Mouse (Mus musculus) stomach, embryonic 16.5 days (tissue): ENCODE results near the gene Tmco1. TPM values are rescaled to one million over a fixed set of nuclear protein-coding genes. Genes with fewer than 3 reads are reported as not detected.

ENCODE experiments used
- ATAC-seq: fragments of 200-750 bp; cut with Nextera tagmentation; 2 replicates; pipeline ENCODE4 v1.8.0; 2017; ENCODE audit warnings: moderate number of reproducible peaks, moderate TSS enrichment; ENCODE audit not compliant: insufficient read depth, low FRiP score
- H3K27ac ChIP-seq: fragments of 300-500 bp; sonication (generic); 2 replicates; pipeline ENCODE4 v1.5.1; 2014; ENCODE audit warnings: low read length
- H3K27me3 ChIP-seq: fragments of 300-500 bp; sonication (generic); 2 replicates; pipeline ENCODE4 v1.6.1; 2014; ENCODE audit warnings: low read length, control low read depth, mixed read lengths; ENCODE audit not compliant: control insufficient read depth, insufficient read depth
- H3K36me3 ChIP-seq: fragments of 300-500 bp; sonication (generic); 2 replicates; pipeline ENCODE4 v1.6.1; 2014; ENCODE audit warnings: low read length; ENCODE audit not compliant: control insufficient read depth, insufficient read depth
- H3K4me1 ChIP-seq: fragments of 300-500 bp; sonication (generic); 2 replicates; pipeline ENCODE4 v1.6.1; 2014; ENCODE audit warnings: low read length, control low read depth, mixed read lengths; ENCODE audit not compliant: control insufficient read depth, insufficient read depth
- H3K4me2 ChIP-seq: fragments of 300-500 bp; sonication (generic); 2 replicates; pipeline ENCODE4 v1.6.1; 2014; ENCODE audit warnings: low read depth, low read length, mixed read lengths
- H3K4me3 ChIP-seq: fragments of 300-500 bp; sonication (generic); replicated peaks from 2 replicates; pipeline ENCODE4 v1.5.1; 2014; ENCODE audit warnings: mild to moderate bottlenecking, low read length
- H3K9ac ChIP-seq: fragments of 300-500 bp; sonication (generic); 2 replicates; pipeline ENCODE4 v1.6.1; 2014; ENCODE audit warnings: low read length
- H3K9me3 ChIP-seq: fragments of 300-500 bp; sonication (generic); replicated peaks from 2 replicates; pipeline ENCODE4 v1.6.1; 2016; ENCODE audit warnings: low read length, control low read depth; ENCODE audit not compliant: control insufficient read depth
- WGBS: fragments of 180-500 bp; shearing (Covaris S2); extraction: QIAGEN DNeasy Blood & Tissue Kit; methylation state at CpG from one replicate; pipeline ENCODE4 v1.1.7; 2014; 5-methylcytosine and 5-hydroxymethylcytosine counted together
- polyA plus RNA-seq: library from polyadenylated mRNA; unstranded; fragments of >200 nt; fragmentation: Nextera tagmentation; extraction: Ambion mirVana; gene quantifications from 2 replicates; pipeline ENCODE4 v1.2.1, GENCODE M21; 2015

Gene Tmco1
- polyA plus RNA-seq, 1 experiment from 2014 or later: 112 TPM

GRCm38 (mm10) chr1:167289567-167290262, 18.5 kb upstream of the Tmco1 start:
- peak overlapping the region; percentile 27; the same call in 1 of the 2 replicates for H3K27ac ChIP-seq
- H3K27me3 ChIP-seq: no peaks in the 10 kb centered on the region
- H3K36me3 ChIP-seq: no peaks in the 10 kb centered on the region
- H3K9ac ChIP-seq: no peak overlapping the region
- H3K4me3 ChIP-seq: no peak overlapping the region
- H3K4me1 ChIP-seq: peaks cover 28% of the 10 kb centered on the region
- no peaks in the 10 kb centered on the region for H3K9me3 ChIP-seq
- WGBS: 9% methylated on average over 11 of the region's 11 CpGs
- ATAC-seq: no peak
- H3K4me2 ChIP-seq: 0 out of 2 replicates have a peak overlapping the region, but pooled peaks have one; percentile 3

GRCm38 (mm10) chr1:167290263-167290592, 17.9 kb upstream of the Tmco1 start:
- H3K36me3 ChIP-seq: no peaks in the 10 kb centered on the region
- H3K27ac ChIP-seq: peak overlapping the region; percentile 27; the same call in 1 of the 2 replicates
- H3K4me1 ChIP-seq: peaks cover 26% of the 10 kb centered on the region
- ATAC-seq: no peak
- H3K9ac ChIP-seq: no peak overlapping the region
- 31% methylated on average over 6 of the region's 6 CpGs for WGBS
- H3K4me3 ChIP-seq: no peak overlapping the region
- no peaks in the 10 kb centered on the region for H3K27me3 ChIP-seq
- 0 out of 2 replicates have a peak overlapping the region, but pooled peaks have one; percentile 3 for H3K4me2 ChIP-seq
- H3K9me3 ChIP-seq: no peaks in the 10 kb centered on the region

GRCm38 (mm10) chr1:167291610-167292009, 16.6 kb upstream of the Tmco1 start:
- H3K4me1 ChIP-seq: peaks cover 20% of the 10 kb centered on the region
- no peak overlapping the region for H3K4me2 ChIP-seq
- H3K27me3 ChIP-seq: no peaks in the 10 kb centered on the region
- ATAC-seq: no peak
- H3K4me3 ChIP-seq: no peak overlapping the region
- no peaks in the 10 kb centered on the region for H3K36me3 ChIP-seq
- 83% methylated on average over 8 of the region's 8 CpGs for WGBS
- no peak overlapping the region for H3K27ac ChIP-seq
- no peak overlapping the region for H3K9ac ChIP-seq
- H3K9me3 ChIP-seq: no peaks in the 10 kb centered on the region

- H3K27ac ChIP-seq: peak overlapping the region; percentile 78
- H3K4me1 ChIP-seq: peaks cover 20% of the 10 kb centered on the region
- no peaks in the 10 kb centered on the region for H3K27me3 ChIP-seq
- H3K9me3 ChIP-seq: no peaks in the 10 kb centered on the region
- no peaks in the 10 kb centered on the region for H3K36me3 ChIP-seq
- H3K4me2 ChIP-seq: peak overlapping the region; percentile 21; the same call in 1 of the 2 replicates
- peak overlapping the region; percentile 21 for H3K9ac ChIP-seq
- peak; percentile 71 for ATAC-seq
- WGBS: 27% methylated on average over 11 of the region's 11 CpGs
- H3K4me3 ChIP-seq: no peak overlapping the region
Observed at GRCm38 (mm10) chr1:167292447-167292846, 15.7 kb upstream of the Tmco1 start.

- no peak overlapping the region for H3K27ac ChIP-seq
- no peak for ATAC-seq
- peaks cover 6% of the 10 kb centered on the region; the same call in 1 of the 2 replicates for H3K4me1 ChIP-seq
- H3K9ac ChIP-seq: no peak overlapping the region
- H3K36me3 ChIP-seq: no peaks in the 10 kb centered on the region
- no peaks in the 10 kb centered on the region for H3K27me3 ChIP-seq
- H3K4me2 ChIP-seq: no peak overlapping the region
- WGBS: 66% methylated on average over 13 of the region's 13 CpGs
- H3K4me3 ChIP-seq: no peak overlapping the region
- no peaks in the 10 kb centered on the region for H3K9me3 ChIP-seq
Observed at GRCm38 (mm10) chr1:167295679-167296402, 12.3 kb upstream of the Tmco1 start.

- Histone ChIP-seq H3K27ac (no peak overlapping the region), H3K36me3 (no peaks in the 10 kb centered on the region), H3K27me3 (no peaks in the 10 kb centered on the region), H3K9ac (no peak overlapping the region), H3K4me2 (no peak overlapping the region), H3K9me3 (no peaks in the 10 kb centered on the region), H3K4me1 (no peaks in the 10 kb centered on the region), H3K4me3 (no peak overlapping the region)
- no peak for ATAC-seq
- WGBS: 85% methylated on average over 2 of the region's 2 CpGs
Observed at GRCm38 (mm10) chr1:167300122-167300521, 8.1 kb upstream of the Tmco1 start.

- ATAC-seq: no peak
- H3K4me2 ChIP-seq: no peak overlapping the region
Observed at GRCm38 (mm10) chr1:167305501-167306137, 2.6 kb upstream of the Tmco1 start.

GRCm38 (mm10) chr1:167306451-167307240, 1.5 kb upstream of the Tmco1 start:
- Histone ChIP-seq H3K36me3 (no peaks in the 10 kb centered on the region), H3K4me2 (no peak overlapping the region), H3K4me1 (peaks cover 9% of the 10 kb centered on the region; the same call in 1 of the 2 replicates), H3K9ac (no peak overlapping the region), H3K4me3 (no peak overlapping the region), H3K27me3 (no peaks in the 10 kb centered on the region), H3K27ac (no peak overlapping the region), H3K9me3 (no peaks in the 10 kb centered on the region)
- WGBS: 55% methylated on average over 5 of the region's 5 CpGs
- ATAC-seq: no peak

More at GRCm38 (mm10) chr1:167305501-167306137, 2.6 kb upstream of the Tmco1 start:
- Histone ChIP-seq H3K9me3 (no peaks in the 10 kb centered on the region), H3K4me3 (no peak overlapping the region), H3K27ac (no peak overlapping the region), H3K9ac (no peak overlapping the region), H3K36me3 (no peaks in the 10 kb centered on the region), H3K4me1 (peaks cover 9% of the 10 kb centered on the region; the same call in 1 of the 2 replicates), H3K27me3 (no peaks in the 10 kb centered on the region)
- 33% methylated on average over 7 of the region's 7 CpGs for WGBS
